Mouse (Mus musculus) MEL (cell line): ENCODE measurements around the gene Lins1. TPM values are rescaled to one million over a fixed set of nuclear protein-coding genes. Genes with fewer than 3 reads are reported as not detected.

Source experiments
- DNase-seq: peaks from one replicate; pipeline ENCODE4 v3.0.0; 2011; ENCODE audit warnings: low read depth, low spot score
- H3K27ac ChIP-seq: 2 replicates; pipeline ENCODE4 v1.5.1; 2012; ENCODE audit warnings: low read depth, mild to moderate bottlenecking, control low read depth, low read length, moderate library complexity; ENCODE audit not compliant: control insufficient read depth
- H3K27me3 ChIP-seq, 2 experiments: fragments of 150-350 bp in 1 of 2; sonication (generic) in 1 of 2; 2 replicates each; pipeline ENCODE4 v1.6.1; 2012; ENCODE audit warnings: low read length in 2 of 2, mild to moderate bottlenecking in 2 of 2, improper control_type of control experiment in 1 of 2, moderate library complexity in 1 of 2; ENCODE audit not compliant: insufficient read depth in 2 of 2, control insufficient read depth in 1 of 2
- H3K36me3 ChIP-seq, 2 experiments: 2 replicates each; pipeline ENCODE4 v1.6.1; 2012 to 2014; ENCODE audit warnings: low read length in 2 of 2, improper control_type of control experiment in 1 of 2, inconsistent platforms in 1 of 2, mild to moderate bottlenecking in 1 of 2; ENCODE audit not compliant: insufficient read depth in 2 of 2, control insufficient read depth in 1 of 2
- H3K4me1 ChIP-seq, 2 experiments: fragments of 150-350 bp in 1 of 2; sonication (generic) in 1 of 2; 2 replicates each; pipeline ENCODE4 v1.6.1; 2012; ENCODE audit warnings: low read length in 2 of 2, improper control_type of control experiment in 1 of 2, mild to moderate bottlenecking in 1 of 2; ENCODE audit not compliant: insufficient read depth in 2 of 2, control insufficient read depth in 1 of 2
- H3K4me3 ChIP-seq, 2 experiments: fragments of 150-350 bp in 1 of 2; sonication (generic) in 1 of 2; 2 replicates each; pipeline ENCODE4 v1.5.1; 2012; ENCODE audit warnings: low read depth in 2 of 2, low read length in 2 of 2, mild to moderate bottlenecking in 2 of 2, moderate library complexity in 2 of 2, control low read depth in 1 of 2, improper control_type of control experiment in 1 of 2; ENCODE audit not compliant: control insufficient read depth in 1 of 2, insufficient read depth in 1 of 2
- H3K79me2 ChIP-seq: 2 replicates; pipeline ENCODE4 v1.6.1; 2012; ENCODE audit warnings: mild to moderate bottlenecking, low read length, moderate library complexity; ENCODE audit not compliant: control insufficient read depth, poor library complexity, insufficient read depth
- H3K9ac ChIP-seq: 2 replicates; pipeline ENCODE4 v1.6.1; 2012; ENCODE audit warnings: low read depth, mild to moderate bottlenecking, control low read depth, low read length, moderate library complexity; ENCODE audit not compliant: control insufficient read depth, poor library complexity, severe bottlenecking
- H3K9me3 ChIP-seq: fragments of 150-350 bp; sonication (generic); replicated peaks from 2 replicates; pipeline ENCODE4 v1.6.1; 2012; ENCODE audit warnings: mild to moderate bottlenecking, low read length, improper control_type of control experiment, moderate library complexity; ENCODE audit not compliant: insufficient read depth
- EP300 ChIP-seq, 2 experiments: IDR thresholded peaks; 2 replicates each; pipeline ENCODE4 v1.6.1; 2011; ENCODE audit warnings: improper control_type of control experiment in 2 of 2, low read length in 2 of 2, low read depth in 1 of 2, mild to moderate bottlenecking in 1 of 2
- GABPA ChIP-seq: IDR thresholded peaks from 2 replicates; pipeline ENCODE4 v1.6.1; 2012; ENCODE audit warnings: low read depth, mild to moderate bottlenecking, inconsistent platforms, low read length, improper control_type of control experiment, moderate library complexity
- JUND ChIP-seq: IDR thresholded peaks from 2 replicates; pipeline ENCODE4 v1.6.1; 2011; ENCODE audit warnings: low read depth, mild to moderate bottlenecking, improper control_type of control experiment, low read length
- MAX ChIP-seq: IDR thresholded peaks from 2 replicates; pipeline ENCODE4 v1.6.1; 2011; ENCODE audit warnings: low read length, improper control_type of control experiment
- RCOR1 ChIP-seq: IDR thresholded peaks from 2 replicates; pipeline ENCODE4 v1.6.1; 2012; ENCODE audit warnings: low read depth, mild to moderate bottlenecking, inconsistent platforms, low read length, improper control_type of control experiment
- USF1 ChIP-seq: IDR thresholded peaks from 2 replicates; pipeline ENCODE4 v1.6.1; 2014; ENCODE audit warnings: low read depth, mild to moderate bottlenecking, inconsistent platforms, low read length, improper control_type of control experiment, moderate library complexity
- ZKSCAN1 ChIP-seq: IDR thresholded peaks from 2 replicates; pipeline ENCODE4 v1.6.1; 2012; ENCODE audit warnings: low read depth, mild to moderate bottlenecking, inconsistent platforms, low read length, improper control_type of control experiment, moderate library complexity
- polyA plus RNA-seq, 2 experiments: library from polyadenylated mRNA; stranded (reverse) in 1 of 2; unstranded in 1 of 2; fragments of >175 nt in 1 of 2; fragments of >200 nt in 1 of 2; gene quantifications; 2 replicates each; pipeline versions ENCODE4 v1.2.1 to v1.2.4; 2012; ENCODE audit warnings: low replicate concordance in 2 of 2, low read depth in 1 of 2; ENCODE audit not compliant: insufficient read length in 2 of 2, insufficient read depth in 1 of 2, missing spikeins in 1 of 2
- total RNA-seq: library from RNA; depleted of rRNA; stranded (reverse); fragments of 300-350 nt; gene quantifications from 2 replicates; pipeline ENCODE4 v1.2.3, GENCODE M21; 2012; rRNA removed

Lins1 gene
- total and polyA plus RNA-seq, 3 experiments = 9.1 to 14.5 TPM; not detected in 1

DNA sequence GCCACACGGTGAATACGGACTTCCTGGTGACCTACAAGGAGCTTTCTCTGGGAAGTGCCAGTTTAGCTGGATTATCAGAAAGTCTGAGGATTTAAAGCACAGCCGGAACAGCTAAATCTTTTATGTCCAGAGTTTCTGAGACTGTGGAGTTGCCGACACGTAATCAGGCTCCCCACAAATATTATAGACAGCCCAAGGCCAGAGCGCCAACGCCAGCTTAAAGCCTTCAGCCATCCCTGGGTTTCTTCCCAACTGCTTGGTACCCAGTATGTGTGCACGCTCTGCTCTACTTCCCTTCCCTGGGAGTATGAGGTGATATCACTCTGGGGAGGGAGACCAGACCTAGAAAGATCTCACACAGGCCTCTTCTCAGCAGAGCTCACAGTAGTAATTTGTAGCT, 64.1 kb downstream of the Lins1 start:
- no peaks in the 10 kb centered on the region for H3K79me2 ChIP-seq
- no peak overlapping the region for H3K27ac ChIP-seq
- TF ChIP-seq ZKSCAN1 (no peak), EP300 (IDR thresholded peaks at IDR 0.05; ENCODE audit: low read depth in 1 of 2, low read length in 2 of 2) (no peak), MAX (no peak), GABPA (no peak), USF1 (no peak), JUND (no peak)
- no peaks in the 10 kb centered on the region for H3K36me3 ChIP-seq
- no peaks in the 10 kb centered on the region for H3K9me3 ChIP-seq
- H3K9ac ChIP-seq = no peak overlapping the region
- DNase-seq = no peak
- peaks cover 0 to 2% of the 10 kb centered on the region in 2 experiments; a peak in 1 of 4 replicates for H3K27me3 ChIP-seq
- no peaks in the 10 kb centered on the region; a peak in 1 of 4 replicates for H3K4me1 ChIP-seq
- H3K4me3 ChIP-seq = no peak overlapping the region

DNA sequence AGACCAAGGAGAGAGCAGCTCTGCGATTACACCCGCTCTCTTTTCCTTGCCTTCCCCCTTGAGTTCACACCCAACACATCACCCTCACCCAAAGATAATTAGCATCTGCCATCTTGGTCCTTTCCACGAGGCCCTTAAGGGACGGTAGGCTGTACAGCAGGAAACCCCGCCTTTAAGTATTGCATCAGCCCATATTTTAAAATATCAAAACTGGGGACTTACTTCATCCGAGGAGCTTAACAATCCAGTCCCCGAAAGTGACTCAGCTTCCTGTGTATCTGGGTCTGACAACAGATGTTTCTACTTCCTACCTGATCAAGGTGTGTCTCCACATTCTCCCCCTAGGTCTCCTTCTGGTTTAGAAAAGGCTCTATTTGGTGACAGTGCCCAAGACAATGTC, 65.9 kb downstream of the Lins1 start:
- H3K4me3 ChIP-seq = no peak overlapping the region
- no peaks in the 10 kb centered on the region; a peak in 1 of 4 replicates for H3K4me1 ChIP-seq
- H3K79me2 ChIP-seq = no peaks in the 10 kb centered on the region
- peaks cover 0 to 2% of the 10 kb centered on the region in 2 experiments; a peak in 1 of 4 replicates for H3K27me3 ChIP-seq
- H3K27ac ChIP-seq = no peak overlapping the region
- TF ChIP-seq RCOR1 = no peak
- TF ChIP-seq, all 39 proteins: peak for 0
- no peak for DNase-seq
- Histone ChIP-seq H3K9ac (no peak overlapping the region), H3K9me3 (no peaks in the 10 kb centered on the region), H3K36me3 (no peaks in the 10 kb centered on the region)

Other genes starting within 250 kb of the Lins1 start
- 6.8 and 7.1 TPM in 2 replicates for gene Asb7, start 293 bp upstream of the Lins1 start, total RNA-seq
- gene Asb7, start 293 bp upstream of the Lins1 start, polyA plus RNA-seq = 10 to 100 TPM in 1 of 2 experiments, not detected in 1; 12.5 TPM
- gene Cers3, start 53.6 kb downstream of the Lins1 start, total RNA-seq = not detected in 2 replicates
- gene Cers3, start 53.6 kb downstream of the Lins1 start, polyA plus RNA-seq = under 1 TPM in 1 of 2 experiments, not detected in 1; 0.04 TPM
- gene Adamts17, start 149.8 kb downstream of the Lins1 start, total RNA-seq = 0.16 and 0.42 TPM in 2 replicates
- under 1 TPM in 1 of 2 experiments, not detected in 1; 0.33 TPM for gene Adamts17, start 149.8 kb downstream of the Lins1 start, polyA plus RNA-seq